Comparison of ENCODE assay signal across 12 mouse cellular contexts in genomic region chr1:150632506-150632905, GRCm38 (mm10).
DNase-seq lines count a peak whose midpoint lies in the region; TF ChIP-seq lines count a peak whose summit lies in the region.
"Had no signal": no experiment of that assay in that cellular context is flagged by ENCODE, and none has a peak within 500 bp of the region (broad histone marks: within the 10 kb centered on the region; RNA-seq: fewer than 3 reads in every experiment).

No protein-coding gene starts in this region.

- no peak; the same call in 1 of the 2 replicates for TF ChIP-seq RAD21 in MEL (IDR thresholded peaks at IDR 0.05; ENCODE audit: low read depth, low read length)

- no peak overlapping the region for H3K9ac ChIP-seq in heart, adult 2 months (ENCODE audit: low read depth, low read length)
- H3K9ac ChIP-seq in MEL (ENCODE audit: control insufficient read depth, low read depth, low read length, poor library complexity, severe bottlenecking), result no peak overlapping the region
- H3K9ac ChIP-seq: hindbrain, embryonic 12.5 days had no signal

- no peak overlapping the region for H3K27ac ChIP-seq in heart, adult 2 months
- H3K27ac ChIP-seq in MEL (ENCODE audit: control insufficient read depth, low read depth, low read length), result no peak overlapping the region
- H3K27ac ChIP-seq: heart, embryonic 10.5 days; hindbrain, embryonic 12.5 days had no signal

- H3K36me3 ChIP-seq in heart, adult 2 months (ENCODE audit: control insufficient read depth, insufficient read depth, low read length), result no peaks in the 10 kb centered on the region
- H3K36me3 ChIP-seq in MEL (ENCODE audit: control insufficient read depth in 1 of 2, insufficient read depth in 2 of 2, low read length in 2 of 2), result no peaks in the 10 kb centered on the region
- H3K36me3 ChIP-seq: hindbrain, embryonic 12.5 days had no signal

- TF ChIP-seq CTCF in heart, adult 2 months (IDR thresholded peaks at IDR 0.05), result peak; percentile 40
- TF ChIP-seq CTCF in MEL (IDR thresholded peaks at IDR 0.05 in 2 of 3, conservative IDR thresholded peaks at IDR 0.05 in 1 of 3; ENCODE audit: control insufficient read depth in 1 of 3, insufficient read depth in 1 of 3, low read depth in 2 of 3, low read length in 3 of 3, poor library complexity in 1 of 3, severe bottlenecking in 1 of 3), result peak; percentile 18 to 48 (median 25); a peak in 4 of 6 replicates

- no peaks in the 10 kb centered on the region for H3K27me3 ChIP-seq in heart, adult 2 months (ENCODE audit: control insufficient read depth, insufficient read depth, low read length)
- H3K27me3 ChIP-seq in MEL (ENCODE audit: control insufficient read depth in 1 of 2, insufficient read depth in 2 of 2, low read length in 2 of 2), result no peaks in the 10 kb centered on the region
- H3K27me3 ChIP-seq: hindbrain, embryonic 12.5 days had no signal

- DNase-seq in heart, adult 2 months, result no peak
- DNase-seq in heart, adult 9 months (ENCODE audit: low spot score in 2 of 2), result no peak
- DNase-seq in left cerebral cortex, postnatal 4 days, result peak; percentile 3
- DNase-seq in left cerebral cortex, postnatal 25 days (ENCODE audit: low spot score in 2 of 2), result no peak
- DNase-seq in 3T3-L1 (ENCODE audit: low read depth, low spot score) (peak; percentile 2), MEL (ENCODE audit: low read depth, low spot score) (peak; percentile 4)
- no peak for DNase-seq in cerebellum, postnatal 25 days
- DNase-seq in adrenal gland, adult 8-10 months, result no peak
- DNase-seq: cerebellum, adult 2 months; kidney, adult 18-20 months had no signal

- TF ChIP-seq POLR2A in heart, adult 2 months (IDR thresholded peaks at IDR 0.05; ENCODE audit: insufficient read depth, low read depth, low read length), result no peak
- no peak for TF ChIP-seq POLR2A in MEL (IDR thresholded peaks at IDR 0.05; ENCODE audit: control insufficient read depth in 1 of 2, insufficient read depth in 1 of 2, low read depth in 1 of 2, low read length in 2 of 2, poor library complexity in 1 of 2)

- TF ChIP-seq EP300 in heart, adult 2 months (IDR thresholded peaks at IDR 0.05; ENCODE audit: insufficient read depth, low read depth, low read length), result no peak
- no peak for TF ChIP-seq EP300 in MEL (IDR thresholded peaks at IDR 0.05; ENCODE audit: low read depth in 1 of 2, low read length in 2 of 2)

- H3K9me3 ChIP-seq in MEL (replicated peaks; ENCODE audit: insufficient read depth, low read length), result no peaks in the 10 kb centered on the region
- H3K9me3 ChIP-seq: heart, embryonic 10.5 days; hindbrain, embryonic 12.5 days had no signal

- H3K4me1 ChIP-seq in heart, adult 2 months (ENCODE audit: control insufficient read depth, insufficient read depth, low read length), result no peaks in the 10 kb centered on the region
- no peaks in the 10 kb centered on the region for H3K4me1 ChIP-seq in MEL (ENCODE audit: control insufficient read depth in 1 of 2, insufficient read depth in 2 of 2, low read length in 2 of 2)
- H3K4me1 ChIP-seq: heart, embryonic 10.5 days; hindbrain, embryonic 12.5 days had no signal

- WGBS in heart, adult 2 months, result 81% methylated on average over 4 of the region's 4 CpGs

- H3K4me3 ChIP-seq in heart, adult 2 months, result no peak overlapping the region
- no peak overlapping the region for H3K4me3 ChIP-seq in MEL (ENCODE audit: control insufficient read depth in 1 of 2, insufficient read depth in 1 of 2, low read depth in 2 of 2, low read length in 2 of 2)
- H3K4me3 ChIP-seq: heart, embryonic 10.5 days; hindbrain, embryonic 12.5 days had no signal

- intact Hi-C loops in heart, adult 2 months (cut with DNase I), result no loop called here
- intact Hi-C loops in left cerebral cortex, postnatal 4 days (cut with DNase I), result no loop called here
- intact Hi-C loops in left cerebral cortex, postnatal 25 days (cut with DNase I), result no loop called here

- no peaks in the 10 kb centered on the region for H3K79me2 ChIP-seq in heart, adult 2 months (replicated peaks; ENCODE audit: control insufficient read depth, insufficient read depth, low read length)
- no peaks in the 10 kb centered on the region for H3K79me2 ChIP-seq in MEL (ENCODE audit: control insufficient read depth, insufficient read depth, low read length, poor library complexity)

TF ChIP-seq in MEL, 35 proteins besides CTCF, POLR2A, EP300 and RAD21:
- TF ChIP-seq ZC3H11A (IDR thresholded peaks at IDR 0.05; ENCODE audit: low read depth, low read length) (no peak), SMC3 (IDR thresholded peaks at IDR 0.05; ENCODE audit: low read depth, low read length) (0 out of 2 replicates have a peak, but pooled peaks have one; percentile 6)
TF ChIP-seq in MEL: peak in this region for 1.

Comparison
In these comparisons a context has a peak if more than half of its experiments do, and no peak if none do; other contexts are left out.
1. DNase-seq: peak in left cerebral cortex, postnatal 4 days (single experiment), 3T3-L1 (single experiment) and MEL (single experiment); none in heart, adult 2 months (0 of 2), heart, adult 9 months (0 of 2), left cerebral cortex, postnatal 25 days (0 of 2), cerebellum, postnatal 25 days (0 of 2) and adrenal gland, adult 8-10 months (single experiment).